Mouse (Mus musculus) liver, adult 2 months (tissue): ENCODE results near the gene Sohlh2. TPM values are rescaled to one million over a fixed set of nuclear protein-coding genes. Genes with fewer than 3 reads are reported as not detected.
"Not testable (repeated sequence)": the region's sequence is repeated elsewhere in the genome, so short reads cannot be mapped to it uniquely, and the experiment has no call there.

Experiments
- DNase-seq: peaks from one replicate; pipeline ENCODE4 v3.0.0-alpha.2; 2011; ENCODE audit warnings: low read depth, low spot score; ENCODE audit errors: extremely low read depth
- H3K27ac ChIP-seq: fragments of 200-500 bp; replicated peaks from 2 replicates; pipeline ENCODE4 v1.5.1; 2012; ENCODE audit warnings: low read depth, mild to moderate bottlenecking, control low read depth, inconsistent platforms, low read length; ENCODE audit not compliant: insufficient read depth
- H3K27me3 ChIP-seq: fragments of 200-500 bp; 2 replicates; pipeline ENCODE4 v1.6.1; 2012; ENCODE audit warnings: mild to moderate bottlenecking, moderate library complexity, low read length, inconsistent platforms; ENCODE audit not compliant: control insufficient read depth, insufficient read depth
- H3K36me3 ChIP-seq: fragments of 200-500 bp; 2 replicates; pipeline ENCODE4 v1.6.1; 2012; ENCODE audit warnings: low read length, inconsistent platforms; ENCODE audit not compliant: control insufficient read depth, insufficient read depth
- H3K4me1 ChIP-seq: fragments of 200-500 bp; 2 replicates; pipeline ENCODE4 v1.6.1; 2011; ENCODE audit warnings: low read length; ENCODE audit not compliant: control insufficient read depth, insufficient read depth
- H3K4me3 ChIP-seq: fragments of 200-500 bp; 2 replicates; pipeline ENCODE4 v1.5.1; 2011; ENCODE audit warnings: low read depth, mild to moderate bottlenecking, control low read depth, low read length, moderate library complexity; ENCODE audit not compliant: insufficient read depth
- H3K79me2 ChIP-seq: fragments of 200-500 bp; 2 replicates; pipeline ENCODE4 v1.6.1; 2012; ENCODE audit warnings: inconsistent platforms, mild to moderate bottlenecking, low read length, moderate library complexity; ENCODE audit not compliant: control insufficient read depth, insufficient read depth
- H3K9ac ChIP-seq: fragments of 200-500 bp; 2 replicates; pipeline ENCODE4 v1.6.1; 2012; ENCODE audit warnings: low read depth, mild to moderate bottlenecking, control low read depth, inconsistent platforms, low read length
- CTCF ChIP-seq: fragments of 200-500 bp; IDR thresholded peaks from 2 replicates; pipeline ENCODE4 v1.5.1; 2011; ENCODE audit warnings: low read depth, low read length, control low read depth
- POLR2A ChIP-seq: fragments of 200-500 bp; IDR thresholded peaks from 2 replicates; pipeline ENCODE4 v1.6.1; 2011; ENCODE audit warnings: low read length, control low read depth; ENCODE audit not compliant: insufficient read depth; ENCODE audit errors: extremely low read depth
- WGBS: fragments of 180-500 bp; shearing (Covaris S2); methylation state at CpG from one replicate; pipeline ENCODE4 v1.1.7; 2018; 5-methylcytosine and 5-hydroxymethylcytosine counted together
- polyA plus RNA-seq: library from polyadenylated mRNA; depleted of rRNA; stranded (reverse); fragments of >200 nt; gene quantifications from 2 replicates; pipeline ENCODE4 v1.2.3, GENCODE M21; 2012
- total RNA-seq: library from RNA; depleted of rRNA; stranded (reverse); fragments of >200 nt; gene quantifications from 2 replicates; pipeline ENCODE4 v1.2.3, GENCODE M21; 2014

Sohlh2 gene
- total and polyA plus RNA-seq, 2 experiments: not detected

- Histone ChIP-seq H3K4me3 (no peak overlapping the region), H3K9ac (no peak overlapping the region), H3K79me2 (no peaks in the 10 kb centered on the region), H3K4me1 (no peaks in the 10 kb centered on the region), H3K36me3 (no peaks in the 10 kb centered on the region), H3K27me3 (no peaks in the 10 kb centered on the region), H3K27ac (no peak overlapping the region)
- TF ChIP-seq CTCF (no peak), POLR2A (no peak)
- 81% methylated on average over 8 of the region's 8 CpGs for WGBS
- DNase-seq: no peak
Observed at GRCm38 (mm10) chr3:55194792-55195191, 13.0 kb downstream of the Sohlh2 start.

GRCm38 (mm10) chr3:55195581-55196327 is 13.9 kb downstream of the Sohlh2 start:
- Histone ChIP-seq H3K27me3 (no peaks in the 10 kb centered on the region), H3K9ac (no peak overlapping the region), H3K27ac (no peak overlapping the region), H3K4me3 (no peak overlapping the region), H3K79me2 (no peaks in the 10 kb centered on the region), H3K36me3 (no peaks in the 10 kb centered on the region), H3K4me1 (no peaks in the 10 kb centered on the region)
- TF ChIP-seq POLR2A: no peak
- TF ChIP-seq CTCF: no peak
- DNase-seq: no peak
- 79% methylated on average over 5 of the region's 5 CpGs for WGBS

GRCm38 (mm10) chr3:55196328-55196710 is 14.5 kb downstream of the Sohlh2 start:
- Histone ChIP-seq H3K4me3 (no peak overlapping the region), H3K36me3 (no peaks in the 10 kb centered on the region), H3K79me2 (no peaks in the 10 kb centered on the region), H3K9ac (no peak overlapping the region), H3K27ac (no peak overlapping the region), H3K4me1 (no peaks in the 10 kb centered on the region), H3K27me3 (no peaks in the 10 kb centered on the region)
- WGBS: 90% methylated on average over 2 of the region's 2 CpGs
- DNase-seq: no peak
- TF ChIP-seq CTCF (no peak), POLR2A (no peak)

GRCm38 (mm10) chr3:55203621-55204020 is 21.8 kb downstream of the Sohlh2 start:
- H3K9ac ChIP-seq, H3K27ac ChIP-seq, H3K4me1 ChIP-seq, H3K79me2 ChIP-seq, H3K27me3 ChIP-seq, H3K4me3 ChIP-seq, H3K36me3 ChIP-seq, DNase-seq: not testable (repeated sequence)
- 86% methylated on average over 11 of the region's 11 CpGs for WGBS

- DNase-seq: no peak
- H3K27ac ChIP-seq: no peak overlapping the region
- no peak overlapping the region for H3K9ac ChIP-seq
- H3K4me1 ChIP-seq: no peaks in the 10 kb centered on the region
- WGBS: 93% methylated on average over 2 of the region's 2 CpGs
- H3K4me3 ChIP-seq: no peak overlapping the region
- no peaks in the 10 kb centered on the region for H3K36me3 ChIP-seq
- TF ChIP-seq CTCF (no peak), POLR2A (no peak)
- H3K79me2 ChIP-seq: no peaks in the 10 kb centered on the region
- no peaks in the 10 kb centered on the region for H3K27me3 ChIP-seq
Observed at GRCm38 (mm10) chr3:55206413-55206812, 24.6 kb downstream of the Sohlh2 start.

GRCm38 (mm10) chr3:55207665-55208064 is 25.8 kb downstream of the Sohlh2 start:
- no peaks in the 10 kb centered on the region for H3K27me3 ChIP-seq
- DNase-seq: no peak
- TF ChIP-seq CTCF: no peak
- TF ChIP-seq POLR2A: no peak
- H3K9ac ChIP-seq: no peak overlapping the region
- no peak overlapping the region for H3K27ac ChIP-seq
- H3K4me1 ChIP-seq: no peaks in the 10 kb centered on the region
- H3K36me3 ChIP-seq: no peaks in the 10 kb centered on the region
- H3K4me3 ChIP-seq: no peak overlapping the region
- H3K79me2 ChIP-seq: no peaks in the 10 kb centered on the region
- 85% methylated on average over 6 of the region's 6 CpGs for whole genome bisulfite sequencing
